Mouse (Mus musculus) neural tube, embryonic 14.5 days (tissue): ENCODE measurements around the gene Mrps27. TPM values are rescaled to one million over a fixed set of nuclear protein-coding genes. Genes with fewer than 3 reads are reported as not detected.

ENCODE experiments used
- ATAC-seq: fragments of 200-750 bp; cut with Nextera tagmentation; 2 replicates; pipeline ENCODE4 v1.8.0; 2017; ENCODE audit warnings: low read depth, mild to moderate bottlenecking, moderate TSS enrichment, moderate library complexity
- H3K27ac ChIP-seq: fragments of 300-500 bp; sonication (generic); 2 replicates; pipeline ENCODE4 v1.5.1; 2014; ENCODE audit warnings: low read depth, mild to moderate bottlenecking, control low read depth, low read length, moderate library complexity, mixed read lengths
- H3K27me3 ChIP-seq: fragments of 300-500 bp; sonication (generic); 2 replicates; pipeline ENCODE4 v1.6.1; 2014; ENCODE audit warnings: low read length; ENCODE audit not compliant: control insufficient read depth, insufficient read depth
- H3K36me3 ChIP-seq: fragments of 300-500 bp; sonication (generic); 2 replicates; pipeline ENCODE4 v1.6.1; 2014; ENCODE audit warnings: low read length, mixed read lengths; ENCODE audit not compliant: control insufficient read depth, insufficient read depth
- H3K4me1 ChIP-seq: fragments of 300-500 bp; sonication (generic); 2 replicates; pipeline ENCODE4 v1.6.1; 2014; ENCODE audit warnings: low read length; ENCODE audit not compliant: control insufficient read depth, insufficient read depth
- H3K4me2 ChIP-seq: fragments of 300-500 bp; sonication (generic); 2 replicates; pipeline ENCODE4 v1.6.1; 2014; ENCODE audit warnings: mild to moderate bottlenecking, low read depth, low read length, control low read depth
- H3K4me3 ChIP-seq: fragments of 300-500 bp; sonication (generic); 2 replicates; pipeline ENCODE4 v1.5.1; 2014; ENCODE audit warnings: low read depth, low read length, control low read depth, mixed read lengths
- H3K9ac ChIP-seq: fragments of 300-500 bp; sonication (generic); replicated peaks from 2 replicates; pipeline ENCODE4 v1.6.1; 2014; ENCODE audit warnings: low read depth, mild to moderate bottlenecking, control low read depth, low read length, mixed read lengths
- H3K9me3 ChIP-seq: fragments of 300-500 bp; sonication (generic); 2 replicates; pipeline ENCODE4 v1.6.1; 2016; ENCODE audit warnings: low read length; ENCODE audit not compliant: control insufficient read depth
- WGBS: fragments of 180-500 bp; shearing (Covaris S2); extraction: QIAGEN DNeasy Blood & Tissue Kit; methylation state at CpG from one replicate; pipeline ENCODE4 v1.1.7; 2014; 5-methylcytosine and 5-hydroxymethylcytosine counted together
- polyA plus RNA-seq: library from polyadenylated mRNA; unstranded; fragments of >200 nt; fragmentation: Nextera tagmentation; extraction: Ambion mirVana; gene quantifications from 2 replicates; pipeline ENCODE4 v1.2.1, GENCODE M21; 2014

The Mrps27 gene
- polyA plus RNA-seq, 1 experiment from 2014 or later: 40.2 TPM

DNA sequence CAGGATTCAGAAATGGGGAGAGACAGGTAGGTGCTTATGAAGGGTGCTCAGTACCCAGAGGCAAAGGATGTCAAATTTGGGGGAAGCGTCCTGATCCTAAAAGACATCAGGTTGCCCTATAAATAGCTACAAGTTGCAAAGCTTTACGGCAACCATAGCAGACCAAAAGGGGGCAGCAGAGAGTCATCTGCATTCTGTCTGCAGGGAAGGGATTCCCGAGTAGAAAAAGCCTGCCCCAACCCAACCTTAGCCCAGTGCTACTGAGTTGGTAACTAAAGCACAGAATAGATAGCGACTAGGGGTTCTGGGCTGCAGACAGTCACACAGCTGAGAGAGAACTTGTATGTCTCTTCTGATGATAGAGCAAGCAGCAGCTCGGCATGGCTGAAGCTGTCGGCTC, 31.0 kb downstream of the Mrps27 start:
- Histone ChIP-seq H3K36me3 (no peaks in the 10 kb centered on the region), H3K4me2 (no peak overlapping the region), H3K9me3 (no peaks in the 10 kb centered on the region), H3K27ac (no peak overlapping the region), H3K4me3 (no peak overlapping the region), H3K27me3 (no peaks in the 10 kb centered on the region), H3K9ac (no peak overlapping the region), H3K4me1 (no peaks in the 10 kb centered on the region)
- 32% methylated on average over 6 of the region's 6 CpGs for WGBS
- ATAC-seq: peak; percentile 70; the same call in 1 of the 2 replicates

DNA sequence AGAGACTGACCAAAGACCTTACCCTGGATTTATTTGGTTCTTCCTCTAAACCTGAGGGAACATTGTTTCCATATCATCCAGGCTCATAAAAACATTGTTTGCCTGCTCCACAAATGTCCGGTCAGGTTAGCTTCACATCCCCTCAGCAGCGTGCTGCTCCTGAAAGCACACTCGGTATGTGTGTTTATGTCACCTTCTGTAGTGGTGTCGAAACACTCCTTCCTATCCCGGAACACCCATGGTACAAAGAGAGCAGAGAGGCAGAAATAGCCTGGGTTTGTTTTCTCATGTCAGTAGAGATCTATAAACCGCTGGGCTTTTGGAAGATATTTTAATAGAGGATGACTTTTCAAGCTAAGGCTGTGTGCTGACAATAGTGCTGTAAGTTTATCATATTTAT, 32.5 kb downstream of the Mrps27 start:
- H3K4me1 ChIP-seq: no peaks in the 10 kb centered on the region
- H3K27me3 ChIP-seq: no peaks in the 10 kb centered on the region
- no peak overlapping the region for H3K27ac ChIP-seq
- 95% methylated on average over 6 of the region's 6 CpGs for WGBS
- ATAC-seq: no peak
- H3K9ac ChIP-seq: no peak overlapping the region
- no peaks in the 10 kb centered on the region for H3K36me3 ChIP-seq
- H3K4me3 ChIP-seq: no peak overlapping the region
- H3K9me3 ChIP-seq: no peaks in the 10 kb centered on the region
- H3K4me2 ChIP-seq: no peak overlapping the region

DNA sequence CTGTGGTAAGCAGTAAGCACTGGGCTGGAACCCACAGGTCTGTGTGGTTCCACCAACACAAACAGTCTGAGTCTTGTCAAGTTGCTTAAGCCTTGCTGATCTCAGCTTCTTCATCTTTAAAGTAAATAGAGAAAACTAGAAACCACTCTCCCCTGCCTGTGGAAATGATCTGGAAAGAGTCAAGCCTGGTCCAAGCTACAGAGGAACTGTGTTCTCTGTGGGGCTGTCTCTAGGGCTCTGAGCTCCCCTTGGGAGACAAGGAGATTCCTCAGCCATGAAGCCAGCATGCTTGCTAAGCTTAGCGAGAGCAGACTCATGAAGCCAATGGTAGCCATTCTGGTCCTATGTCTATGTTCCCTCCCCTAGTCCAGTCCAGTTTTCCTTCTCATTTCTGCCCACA, 33.6 kb downstream of the Mrps27 start:
- H3K27me3 ChIP-seq: no peaks in the 10 kb centered on the region
- no peak overlapping the region for H3K4me2 ChIP-seq
- no peak overlapping the region for H3K9ac ChIP-seq
- H3K27ac ChIP-seq: no peak overlapping the region
- H3K4me3 ChIP-seq: no peak overlapping the region
- no peaks in the 10 kb centered on the region for H3K9me3 ChIP-seq
- H3K4me1 ChIP-seq: no peaks in the 10 kb centered on the region
- ATAC-seq: no peak
- H3K36me3 ChIP-seq: no peaks in the 10 kb centered on the region
- WGBS: 92% methylated on average over 1 of the region's 1 CpGs

DNA sequence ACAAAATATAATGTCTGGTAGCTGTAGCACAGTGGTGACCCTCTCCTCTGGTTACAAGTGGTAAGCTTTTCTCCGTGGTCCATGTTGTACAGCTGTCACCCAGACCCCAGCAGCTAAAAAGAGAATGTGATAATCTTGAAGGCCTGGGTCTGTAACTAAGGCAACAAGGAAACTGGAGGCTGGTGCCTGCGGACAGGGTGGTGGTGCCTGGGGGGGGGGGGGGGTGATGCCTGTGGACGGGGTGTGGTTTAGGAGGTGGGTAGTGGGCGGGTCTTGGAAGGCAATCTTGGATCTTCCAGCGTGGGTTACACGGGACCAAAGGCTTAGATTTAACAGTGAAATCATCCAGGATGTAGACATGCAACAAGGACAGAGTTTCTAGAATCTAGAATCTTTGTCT, 37.8 kb downstream of the Mrps27 start:
- Histone ChIP-seq H3K36me3 (no peaks in the 10 kb centered on the region), H3K4me1 (no peaks in the 10 kb centered on the region), H3K4me2 (no peak overlapping the region), H3K9me3 (no peaks in the 10 kb centered on the region), H3K27me3 (no peaks in the 10 kb centered on the region), H3K27ac (no peak overlapping the region), H3K9ac (no peak overlapping the region), H3K4me3 (no peak overlapping the region)
- no peak for ATAC-seq
- WGBS: 61% methylated on average over 6 of the region's 6 CpGs

DNA sequence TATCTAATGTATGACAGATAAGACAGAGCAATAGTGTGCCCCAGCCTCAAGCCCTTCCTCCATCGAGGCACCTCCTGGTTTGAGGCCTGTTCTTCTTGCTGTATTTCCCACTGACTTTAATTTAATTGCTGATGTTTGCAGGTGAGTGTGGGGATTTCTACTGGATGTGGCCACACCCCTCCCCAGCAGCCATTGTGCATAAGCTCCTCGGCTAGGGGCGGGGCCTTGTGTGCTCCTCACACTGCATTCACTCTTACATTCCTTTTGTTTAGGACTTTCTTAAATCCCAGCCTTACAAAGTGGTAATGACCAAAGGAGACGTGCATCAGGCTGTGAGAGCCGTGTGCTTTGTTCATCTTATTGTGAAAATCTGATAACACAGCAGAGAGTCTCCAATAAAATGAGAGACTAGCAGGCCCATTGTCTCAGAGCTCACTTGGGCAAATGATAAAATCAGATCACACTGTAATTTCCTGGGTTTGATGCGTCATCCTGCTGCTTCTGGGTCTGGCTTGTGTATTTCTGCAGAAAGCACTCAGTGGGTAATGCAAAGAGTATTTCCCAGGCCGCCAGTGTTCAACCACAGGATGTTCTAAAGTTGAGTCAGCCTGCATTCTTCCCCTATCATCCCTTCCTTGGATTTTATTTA, 40.1 kb downstream of the Mrps27 start:
- H3K4me2 ChIP-seq: no peak overlapping the region
- H3K9me3 ChIP-seq: no peaks in the 10 kb centered on the region
- H3K27me3 ChIP-seq: no peaks in the 10 kb centered on the region
- no peak overlapping the region for H3K4me3 ChIP-seq
- no peak overlapping the region for H3K27ac ChIP-seq
- no peak overlapping the region for H3K9ac ChIP-seq
- no peaks in the 10 kb centered on the region for H3K4me1 ChIP-seq
- no peaks in the 10 kb centered on the region for H3K36me3 ChIP-seq
- 72% methylated on average over 7 of the region's 7 CpGs for WGBS
- ATAC-seq: no peak

DNA sequence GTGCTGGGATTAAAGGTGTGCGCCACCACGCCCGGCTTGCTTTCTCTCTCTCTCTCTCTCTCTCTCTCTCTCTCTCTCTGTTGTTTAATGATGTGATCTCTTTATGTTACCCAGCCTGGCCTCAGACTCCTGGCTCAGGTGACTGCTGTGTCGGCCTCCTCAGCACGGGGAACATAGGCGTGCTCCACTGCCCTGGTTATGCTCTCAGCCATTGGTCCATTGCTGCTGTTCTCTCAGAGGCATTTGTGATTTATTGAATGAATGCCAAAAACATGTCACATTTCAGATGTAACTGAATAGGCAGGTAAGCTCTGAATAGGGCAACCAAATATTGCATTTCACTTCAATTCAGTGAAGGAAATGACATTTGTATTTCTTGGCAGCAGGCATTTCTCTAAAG, 41.3 kb downstream of the Mrps27 start:
- H3K27ac ChIP-seq: no peak overlapping the region
- no peak overlapping the region for H3K9ac ChIP-seq
- H3K36me3 ChIP-seq: no peaks in the 10 kb centered on the region
- no peak overlapping the region for H3K4me2 ChIP-seq
- H3K9me3 ChIP-seq: no peaks in the 10 kb centered on the region
- ATAC-seq: no peak
- H3K27me3 ChIP-seq: no peaks in the 10 kb centered on the region
- no peaks in the 10 kb centered on the region for H3K4me1 ChIP-seq
- WGBS: 92% methylated on average over 6 of the region's 6 CpGs
- H3K4me3 ChIP-seq: no peak overlapping the region

DNA sequence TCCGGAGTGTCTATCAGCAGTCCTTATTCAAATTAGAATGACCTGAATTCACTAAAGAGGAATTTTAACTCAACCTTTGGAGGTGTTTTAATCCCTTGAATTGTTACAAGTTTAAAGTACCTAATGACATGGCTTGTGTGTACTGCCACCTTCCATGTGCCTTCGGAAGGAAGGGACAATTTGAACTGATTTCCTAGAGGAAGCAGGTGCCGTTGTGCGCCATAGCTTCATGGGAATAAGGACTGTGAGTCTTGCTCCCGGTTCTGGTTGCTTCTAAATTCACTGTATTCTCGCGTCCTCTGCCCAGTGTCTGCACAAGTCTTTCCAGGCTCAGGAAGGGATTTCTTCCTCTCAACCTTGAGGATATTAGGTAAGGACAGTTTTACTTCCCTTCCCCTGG, 41.8 kb downstream of the Mrps27 start:
- Histone ChIP-seq H3K27ac (no peak overlapping the region), H3K4me1 (no peaks in the 10 kb centered on the region), H3K36me3 (no peaks in the 10 kb centered on the region), H3K4me3 (no peak overlapping the region), H3K9ac (no peak overlapping the region), H3K9me3 (no peaks in the 10 kb centered on the region), H3K27me3 (no peaks in the 10 kb centered on the region), H3K4me2 (no peak overlapping the region)
- no peak for ATAC-seq
- 88% methylated on average over 7 of the region's 7 CpGs for WGBS

DNA sequence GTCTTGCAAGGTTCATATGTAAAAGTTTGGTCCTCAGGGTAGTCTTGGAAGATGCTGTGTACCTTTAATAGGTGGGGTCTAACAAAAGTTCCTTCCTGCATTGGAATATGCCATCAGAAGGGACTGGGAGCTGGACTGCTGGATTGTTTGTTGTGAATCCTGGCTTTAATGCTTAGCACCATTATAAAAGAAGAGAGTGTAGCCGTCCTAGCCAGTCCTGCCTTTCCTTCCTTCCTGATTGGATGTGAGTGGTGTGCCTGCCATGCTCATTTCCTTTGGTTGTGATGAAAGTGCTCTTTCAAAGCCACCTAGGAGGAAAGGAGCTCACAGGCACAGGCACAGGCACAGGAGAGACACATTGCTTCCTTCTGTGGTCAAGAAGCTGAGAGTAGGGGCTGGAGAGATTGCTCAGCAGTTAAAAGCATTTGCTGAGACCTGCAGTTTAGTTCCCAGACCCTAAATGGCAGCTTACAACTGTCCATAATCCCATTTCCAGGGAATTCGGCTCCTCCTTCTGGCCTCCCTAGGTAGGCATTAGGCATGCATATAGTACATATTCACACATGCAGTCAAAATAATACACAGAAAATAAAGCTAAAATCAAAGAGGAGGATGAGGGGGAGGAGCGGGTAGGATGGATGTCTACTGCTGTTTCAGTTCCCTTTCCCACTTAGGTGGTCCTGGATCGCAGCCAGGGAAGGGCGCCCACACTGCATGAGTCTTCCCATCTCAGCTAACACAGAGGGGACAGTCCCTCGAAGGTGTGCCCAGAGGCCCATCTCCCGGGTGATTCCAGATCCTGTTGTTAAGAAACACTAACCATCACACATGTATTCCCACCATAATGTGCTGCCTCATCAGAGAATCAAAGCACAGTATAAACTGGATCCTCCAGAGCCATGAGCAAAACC, 43.6 kb downstream of the Mrps27 start:
- Histone ChIP-seq H3K4me3 (no peak overlapping the region), H3K36me3 (no peaks in the 10 kb centered on the region), H3K9me3 (no peaks in the 10 kb centered on the region), H3K27ac (no peak overlapping the region), H3K4me1 (no peaks in the 10 kb centered on the region), H3K27me3 (no peaks in the 10 kb centered on the region), H3K4me2 (no peak overlapping the region), H3K9ac (no peak overlapping the region)
- ATAC-seq: no peak
- WGBS: 74% methylated on average over 7 of the region's 7 CpGs

DNA sequence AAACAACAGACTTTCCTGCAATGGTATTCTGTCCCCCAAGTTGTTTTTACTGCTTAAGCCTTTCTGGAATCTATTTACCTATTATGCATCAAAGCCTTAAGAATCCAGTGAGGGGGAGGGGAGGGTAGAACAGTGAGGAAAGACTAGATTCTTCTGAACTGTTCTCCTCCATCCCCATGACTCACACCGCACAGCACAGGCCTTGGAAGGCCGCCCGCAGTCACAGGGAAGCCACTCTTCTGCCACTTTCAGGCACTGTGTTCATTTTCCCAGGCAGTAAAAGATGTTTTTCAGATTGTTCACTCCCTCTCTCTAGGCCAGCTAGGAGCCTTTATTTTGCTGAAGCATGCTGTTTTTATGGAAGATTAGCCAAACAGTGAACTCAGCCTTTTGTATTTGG, 46.8 kb downstream of the Mrps27 start:
- Histone ChIP-seq H3K27ac (no peak overlapping the region), H3K27me3 (no peaks in the 10 kb centered on the region), H3K9ac (no peak overlapping the region), H3K9me3 (no peaks in the 10 kb centered on the region), H3K4me1 (peaks cover 3% of the 10 kb centered on the region; the same call in 1 of the 2 replicates), H3K36me3 (no peaks in the 10 kb centered on the region), H3K4me2 (no peak overlapping the region), H3K4me3 (no peak overlapping the region)
- ATAC-seq: 0 out of 2 replicates have a peak, but pooled peaks have one; percentile 41
- WGBS: 71% methylated on average over 3 of the region's 3 CpGs
